Mouse (Mus musculus) hindbrain, postnatal 0 days (tissue): ENCODE measurements around the gene Tnnc2. TPM values are rescaled to one million over a fixed set of nuclear protein-coding genes. Genes with fewer than 3 reads are reported as not detected.

Experiments
- ATAC-seq: fragments of 200-750 bp; cut with Nextera tagmentation; 2 replicates; pipeline ENCODE4 v1.8.0; 2017; ENCODE audit warnings: mild to moderate bottlenecking, moderate TSS enrichment, moderate library complexity
- DNase-seq: peaks from one replicate; pipeline ENCODE4 v3.0.0-alpha.2; 2015; ENCODE audit warnings: low spot score
- H3K27ac ChIP-seq: fragments of 300-500 bp; sonication (generic); 2 replicates; pipeline ENCODE4 v1.5.1; 2014; ENCODE audit warnings: mild to moderate bottlenecking
- H3K27me3 ChIP-seq: fragments of 300-500 bp; sonication (generic); 2 replicates; pipeline ENCODE4 v1.6.1; 2014; ENCODE audit warnings: low read length, mixed read lengths; ENCODE audit not compliant: insufficient read depth
- H3K36me3 ChIP-seq: fragments of 300-500 bp; sonication (generic); 2 replicates; pipeline ENCODE4 v1.6.1; 2014; ENCODE audit warnings: low read length, mixed read lengths; ENCODE audit not compliant: insufficient read depth
- H3K4me1 ChIP-seq: fragments of 300-500 bp; sonication (generic); 2 replicates; pipeline ENCODE4 v1.6.1; 2014; ENCODE audit warnings: antibody characterized with exemption, low read length, mixed read lengths; ENCODE audit not compliant: insufficient read depth
- H3K4me2 ChIP-seq: fragments of 300-500 bp; sonication (generic); 2 replicates; pipeline ENCODE4 v1.6.1; 2014; ENCODE audit warnings: low read depth, mild to moderate bottlenecking, low read length, moderate library complexity, mixed read lengths
- H3K4me3 ChIP-seq: fragments of 300-500 bp; sonication (generic); 2 replicates; pipeline ENCODE4 v1.5.1; 2014; ENCODE audit warnings: low read length
- H3K9ac ChIP-seq: fragments of 300-500 bp; sonication (generic); replicated peaks from 2 replicates; pipeline ENCODE4 v1.6.1; 2014; ENCODE audit warnings: mild to moderate bottlenecking, low read length, moderate library complexity, mixed read lengths
- H3K9me3 ChIP-seq: fragments of 300-500 bp; sonication (generic); 2 replicates; pipeline ENCODE4 v1.6.1; 2016; ENCODE audit warnings: low read length, mixed read lengths
- CTCF ChIP-seq: IDR thresholded peaks from 2 replicates; pipeline ENCODE4 v1.5.1; 2016; ENCODE audit warnings: antibody characterized with exemption, control low read depth, low read depth
- WGBS: fragments of 180-500 bp; shearing (Covaris S2); extraction: QIAGEN DNeasy Blood & Tissue Kit; methylation state at CpG from one replicate; pipeline ENCODE4 v1.1.7; 2014; 5-methylcytosine and 5-hydroxymethylcytosine counted together
- polyA plus RNA-seq: library from polyadenylated mRNA; unstranded; fragments of >200 nt; fragmentation: Nextera tagmentation; extraction: Ambion mirVana; gene quantifications from 2 replicates; pipeline ENCODE4 v1.2.1, GENCODE M21; 2015
- total RNA-seq: library from RNA; depleted of rRNA; stranded (reverse); fragments of >200 nt; gene quantifications from 2 replicates; pipeline ENCODE4 v1.2.3, GENCODE M21; 2014; rRNA removed

Tnnc2 gene
- total RNA-seq (12.2 TPM in 1 of 2 replicates, not detected in the other), polyA plus RNA-seq (0.30 TPM in 1 of 2 replicates, not detected in the other)

DNA sequence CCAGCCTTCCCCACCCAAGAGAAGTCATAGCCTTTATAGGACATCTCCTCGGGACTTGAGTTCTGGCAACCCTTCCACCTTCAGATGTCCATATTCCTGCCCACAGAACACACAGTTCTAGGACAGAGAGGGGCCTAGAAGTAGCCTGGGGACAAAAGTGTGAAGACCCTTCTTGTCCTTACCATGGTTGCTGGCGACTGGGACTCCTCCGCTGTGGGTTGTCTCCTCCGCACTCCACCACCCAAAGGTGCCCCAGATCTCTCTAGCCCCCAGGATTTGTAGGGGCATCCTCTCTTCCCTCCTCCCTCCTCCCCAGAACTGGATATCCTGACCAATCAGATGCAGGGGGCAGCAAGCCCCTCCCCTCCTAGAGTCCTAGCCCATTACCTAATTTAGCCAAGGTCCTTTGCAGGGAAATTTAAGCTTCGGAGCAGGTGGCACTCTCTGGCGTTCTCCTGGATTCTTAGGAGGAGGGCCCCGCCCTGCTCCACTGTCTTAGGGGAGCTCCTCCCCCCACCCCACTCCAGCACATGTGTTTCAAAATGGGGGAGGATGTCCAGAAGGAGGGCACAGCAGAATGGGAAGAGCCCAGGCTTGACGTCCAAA is at the start of gene Tnnc2:
Gene Tnnc2, minus strand, starts transcription at position 487 of the 606 bp plus-strand sequence.
- no peaks in the 10 kb centered on the region for H3K27me3 ChIP-seq
- 71% methylated on average over 8 of the region's 8 CpGs for WGBS
- H3K4me1 ChIP-seq, result no peaks in the 10 kb centered on the region
- no peak within 1 kb of the TSS for H3K4me3 ChIP-seq
- DNase-seq (no peak), ATAC-seq (no peak)
- no peak within 1 kb of the TSS for H3K4me2 ChIP-seq
- H3K36me3 ChIP-seq, result no peaks in the 10 kb centered on the region
- no peak within 1 kb of the TSS for H3K9ac ChIP-seq
- H3K27ac ChIP-seq, result no peak within 1 kb of the TSS
- TF ChIP-seq CTCF, result no peak
- H3K9me3 ChIP-seq, result no peaks in the 10 kb centered on the region

DNA sequence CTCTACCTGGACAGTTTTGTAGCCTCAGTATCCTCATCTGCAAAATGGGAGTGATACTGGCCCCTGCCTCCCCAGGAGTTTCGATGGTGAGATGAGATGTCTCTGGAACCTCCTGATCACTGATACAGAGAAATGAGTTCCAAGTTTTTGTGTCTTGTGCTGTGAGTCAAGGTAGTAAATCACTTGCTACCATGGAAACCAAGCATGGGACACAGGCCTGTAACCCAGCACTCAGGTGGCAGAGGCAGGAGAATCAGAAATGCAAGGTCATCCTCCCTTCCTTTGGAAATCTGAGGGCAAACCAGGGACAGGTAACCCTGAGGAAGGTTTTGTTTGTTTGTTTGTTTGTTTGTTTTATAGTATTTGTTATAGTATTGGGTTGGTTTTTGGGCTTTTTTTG is 49.3 kb upstream of the Tnnc2 start:
- DNase-seq, result no peak
- H3K4me2 ChIP-seq, result no peak overlapping the region
- H3K36me3 ChIP-seq, result peaks cover 18% of the 10 kb centered on the region; the same call in 1 of the 2 replicates
- WGBS, result 94% methylated on average over 1 of the region's 1 CpGs
- no peak overlapping the region for H3K9ac ChIP-seq
- no peaks in the 10 kb centered on the region for H3K27me3 ChIP-seq
- peaks cover 4% of the 10 kb centered on the region; the same call in 1 of the 2 replicates for H3K4me1 ChIP-seq
- H3K4me3 ChIP-seq, result no peak overlapping the region
- no peak overlapping the region for H3K27ac ChIP-seq
- ATAC-seq, result no peak
- no peaks in the 10 kb centered on the region for H3K9me3 ChIP-seq
- TF ChIP-seq CTCF, result no peak

DNA sequence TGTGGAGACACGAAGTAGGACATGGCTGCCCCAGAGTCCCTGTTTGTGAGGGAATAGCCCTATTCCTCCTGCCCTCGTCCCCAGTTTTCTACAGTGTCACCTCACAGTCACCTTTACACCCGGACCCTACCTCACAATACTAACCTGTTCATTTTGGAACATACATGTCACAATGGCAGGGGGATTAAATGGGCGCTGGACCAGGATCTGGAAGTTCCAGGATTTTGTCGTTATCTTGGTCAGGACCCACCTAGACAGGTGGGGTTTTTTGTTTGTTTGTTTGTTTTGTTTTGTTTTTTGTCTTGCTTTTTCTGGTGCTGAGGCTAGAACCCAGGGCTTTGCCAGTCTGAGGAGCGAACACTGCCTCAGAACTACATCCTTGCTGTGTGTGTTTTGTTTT is 48.7 kb upstream of the Tnnc2 start, which contains the start of gene Spata25:
Gene Spata25, minus strand, starts transcription at position 101 of the 400 bp plus-strand sequence.
- Histone ChIP-seq H3K4me1 (peaks cover 3% of the 10 kb centered on the region; the same call in 1 of the 2 replicates), H3K27ac (no peak within 1 kb of the TSS), H3K36me3 (peaks cover 18% of the 10 kb centered on the region; the same call in 1 of the 2 replicates), H3K4me3 (no peak within 1 kb of the TSS), H3K27me3 (no peaks in the 10 kb centered on the region), H3K9me3 (no peaks in the 10 kb centered on the region), H3K4me2 (no peak within 1 kb of the TSS), H3K9ac (no peak within 1 kb of the TSS)
- DNase-seq, result no peak
- WGBS, result 86% methylated on average over 6 of the region's 6 CpGs
- TF ChIP-seq CTCF, result no peak
- ATAC-seq, result no peak

DNA sequence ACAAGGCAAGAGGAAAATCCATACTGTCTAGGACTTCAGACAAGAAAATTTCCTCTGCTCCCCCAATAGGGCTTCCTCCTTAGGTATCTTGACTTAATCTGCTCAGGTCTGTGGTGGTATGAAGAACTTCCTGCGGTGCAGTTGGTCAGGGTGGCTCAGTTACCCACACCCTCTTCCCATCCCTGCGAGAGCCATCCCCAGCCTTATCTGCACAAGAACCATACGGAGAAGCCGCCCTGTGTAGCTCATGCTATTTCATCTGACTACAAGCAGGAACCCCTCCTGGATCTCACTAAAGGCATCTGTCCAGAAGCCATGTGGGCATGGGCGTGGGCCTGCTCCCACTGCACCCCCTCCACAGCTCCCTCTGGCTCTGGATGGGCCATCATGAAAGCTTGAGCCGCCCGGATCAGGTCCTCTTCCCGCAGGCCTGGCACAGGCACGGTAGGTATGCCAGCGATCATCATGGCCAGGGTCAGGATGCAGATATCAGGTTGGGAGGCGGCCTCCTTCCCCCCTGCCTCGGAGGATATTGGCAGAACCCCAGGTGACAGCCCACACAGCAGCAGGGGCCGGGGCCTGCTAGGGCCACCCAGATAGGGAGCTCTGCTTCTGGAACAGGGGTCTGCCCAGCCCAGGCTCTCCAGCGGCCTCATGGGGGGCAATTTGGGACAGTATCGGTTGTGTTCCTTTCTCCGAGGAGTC is 47.5 kb upstream of the Tnnc2 start:
- no peaks in the 10 kb centered on the region for H3K9me3 ChIP-seq

DNA sequence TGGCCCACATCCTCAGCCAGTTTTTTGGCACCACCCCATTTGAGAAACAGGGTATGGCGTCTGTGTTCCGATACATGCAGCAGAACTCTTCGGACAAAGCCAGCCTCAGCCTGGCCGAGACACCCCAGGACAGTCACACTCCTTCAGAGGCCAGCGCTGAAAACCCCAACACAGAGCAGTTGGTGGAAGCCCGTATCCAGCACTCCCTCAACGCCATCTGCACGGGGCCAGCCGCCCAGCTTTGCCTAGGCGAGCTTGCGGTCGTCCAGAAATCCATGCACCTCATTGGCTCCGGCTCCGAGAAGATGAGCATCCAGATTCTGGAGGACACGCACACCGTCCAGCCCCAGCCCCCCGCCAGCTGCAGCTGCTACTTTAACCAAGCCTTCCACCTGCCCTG is 45.8 kb upstream of the Tnnc2 start:
- no peaks in the 10 kb centered on the region for H3K27me3 ChIP-seq
- no peak overlapping the region for H3K9ac ChIP-seq
- no peak overlapping the region for H3K27ac ChIP-seq
- DNase-seq, result no peak
- H3K36me3 ChIP-seq, result peaks cover 18% of the 10 kb centered on the region; the same call in 1 of the 2 replicates
- ATAC-seq, result no peak
- TF ChIP-seq CTCF, result no peak
- H3K4me2 ChIP-seq, result no peak overlapping the region
- WGBS, result 93% methylated on average over 17 of the region's 17 CpGs
- H3K9me3 ChIP-seq, result no peaks in the 10 kb centered on the region
- H3K4me3 ChIP-seq, result no peak overlapping the region
- no peaks in the 10 kb centered on the region for H3K4me1 ChIP-seq

More for the DNA sequence above, 47.5 kb upstream of the Tnnc2 start:
- Histone ChIP-seq H3K4me3 (no peak overlapping the region), H3K27ac (no peak overlapping the region), H3K36me3 (peaks cover 18% of the 10 kb centered on the region; the same call in 1 of the 2 replicates), H3K4me2 (no peak overlapping the region), H3K4me1 (no peaks in the 10 kb centered on the region), H3K9ac (no peak overlapping the region), H3K27me3 (no peaks in the 10 kb centered on the region)
- ATAC-seq (no peak), DNase-seq (no peak)
- WGBS, result 83% methylated on average over 16 of the region's 16 CpGs
- no peak for TF ChIP-seq CTCF

DNA sequence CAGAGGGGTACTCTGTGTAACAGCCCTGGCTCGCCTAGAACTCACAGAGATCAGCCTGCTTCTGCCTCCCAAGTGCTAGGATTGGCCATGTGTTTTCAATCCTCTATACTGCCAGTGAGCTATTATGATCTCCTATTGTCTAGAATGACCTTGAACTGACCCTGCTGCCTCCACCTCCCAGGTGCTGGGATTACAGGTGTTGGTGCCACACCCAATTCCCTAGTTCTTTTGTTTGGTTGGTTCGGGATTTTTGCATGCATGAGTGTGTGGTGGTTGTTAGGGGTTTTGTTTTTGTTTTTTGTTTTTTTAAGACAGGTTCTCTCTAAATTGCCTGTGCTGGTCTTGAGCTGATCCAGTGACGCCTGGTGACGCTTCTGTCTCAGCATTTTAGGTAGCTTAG is 44.2 kb upstream of the Tnnc2 start:
- H3K9me3 ChIP-seq, result no peaks in the 10 kb centered on the region
- H3K4me2 ChIP-seq, result peak overlapping the region; percentile 62; the same call in 1 of the 2 replicates
- no peak overlapping the region for H3K9ac ChIP-seq
- no peak for DNase-seq
- H3K36me3 ChIP-seq, result peaks cover 18% of the 10 kb centered on the region; the same call in 1 of the 2 replicates
- TF ChIP-seq CTCF, result no peak
- WGBS, result 93% methylated on average over 4 of the region's 4 CpGs
- no peaks in the 10 kb centered on the region for H3K27me3 ChIP-seq
- ATAC-seq, result no peak
- no peak overlapping the region for H3K4me3 ChIP-seq
- H3K27ac ChIP-seq, result no peak overlapping the region
- H3K4me1 ChIP-seq, result no peaks in the 10 kb centered on the region
